Mouse (Mus musculus): ENCODE results near the gene Rbm10. TPM values are rescaled to one million over a fixed set of nuclear protein-coding genes. Genes with fewer than 3 reads are reported as not detected.

Rbm10 gene
- total RNA-seq, 2 experiments from 2014 or later, result 26.7 to 27.0 TPM

- DNase-seq (ENCODE audit: low spot score in 2 of 2), result no peak
Observed at GRCm38 (mm10) chrX:20692616-20693015, 75.3 kb downstream of the Rbm10 start.

GRCm38 (mm10) chrX:20695842-20696241, 78.5 kb downstream of the Rbm10 start:
- DNase-seq (ENCODE audit: low spot score in 2 of 2), result no peak

Other genes with a start within 250 kb of the Rbm10 start
- gene Jade3, start 191.8 kb upstream of the Rbm10 start, total RNA-seq (2021), result 1 to 10 TPM; 2.6 to 4.4 TPM
- 1 to 10 TPM in 1 of 2 experiments, under 1 TPM in 1; 0.17 to 1.2 TPM for gene Rgn, start 67.7 kb upstream of the Rbm10 start, total RNA-seq (2021)
- gene Ndufb11, start 116 bp downstream of the Rbm10 start, total RNA-seq (2021), result 100 to 1,000 TPM; 268 TPM
- gene Uba1, start 40.8 kb downstream of the Rbm10 start, total RNA-seq (2021), result 100 to 1,000 TPM; 200 to 208 TPM
- gene Cdk16, start 70.5 kb downstream of the Rbm10 start, total RNA-seq (2021), result 100 to 1,000 TPM; 144 to 145 TPM
- 10 to 100 TPM; 19.6 to 23.3 TPM for gene Usp11, start 86.4 kb downstream of the Rbm10 start, total RNA-seq (2021)
- 10 to 100 TPM; 86.6 to 92.4 TPM for gene Araf, start 180.3 kb downstream of the Rbm10 start, total RNA-seq (2021)